Mouse (Mus musculus) embryonic facial prominence, embryonic 12.5 days (tissue): ENCODE results near the gene Rnf26. TPM values are rescaled to one million over a fixed set of nuclear protein-coding genes. Genes with fewer than 3 reads are reported as not detected.

Experiments used
- ATAC-seq: fragments of 200-750 bp; cut with Nextera tagmentation; 2 replicates; pipeline ENCODE4 v1.8.0; 2017; ENCODE audit not compliant: insufficient number of reproducible peaks, insufficient read depth, low FRiP score, low TSS enrichment
- H3K27ac ChIP-seq: fragments of 300-500 bp; sonication (generic); 2 replicates; pipeline ENCODE4 v1.5.1; 2016; ENCODE audit warnings: mild to moderate bottlenecking
- H3K27me3 ChIP-seq: fragments of 300-500 bp; sonication (generic); 2 replicates; pipeline ENCODE4 v1.6.1; 2016; ENCODE audit warnings: mild to moderate bottlenecking, moderate library complexity
- H3K36me3 ChIP-seq: fragments of 300-500 bp; sonication (generic); 2 replicates; pipeline ENCODE4 v1.6.1; 2016; ENCODE audit warnings: mild to moderate bottlenecking
- H3K4me1 ChIP-seq: fragments of 300-500 bp; sonication (generic); 2 replicates; pipeline ENCODE4 v1.6.1; 2016
- H3K4me2 ChIP-seq: fragments of 300-500 bp; sonication (generic); replicated peaks from 2 replicates; pipeline ENCODE4 v1.6.1; 2016; ENCODE audit warnings: mild to moderate bottlenecking, moderate library complexity
- H3K4me3 ChIP-seq: fragments of 300-500 bp; sonication (generic); 2 replicates; pipeline ENCODE4 v1.5.1; 2016; ENCODE audit warnings: mild to moderate bottlenecking
- H3K9ac ChIP-seq: fragments of 300-500 bp; sonication (generic); 2 replicates; pipeline ENCODE4 v1.6.1; 2016; ENCODE audit warnings: mild to moderate bottlenecking, moderate library complexity
- H3K9me3 ChIP-seq: fragments of 300-500 bp; sonication (generic); 2 replicates; pipeline ENCODE4 v1.6.1; 2016; ENCODE audit warnings: mild to moderate bottlenecking, moderate library complexity
- WGBS: fragments of 180-500 bp; shearing (Covaris S2); methylation state at CpG from one replicate; pipeline ENCODE4 v1.1.7; 2016; 5-methylcytosine and 5-hydroxymethylcytosine counted together
- polyA plus RNA-seq: library from polyadenylated mRNA; unstranded; fragments of >200 nt; fragmentation: Nextera tagmentation; extraction: Ambion mirVana; gene quantifications from 2 replicates; pipeline ENCODE4 v1.2.1, GENCODE M21; 2016

Rnf26 gene
- 86.7 and 88.8 TPM in 2 replicates for polyA plus RNA-seq

DNA sequence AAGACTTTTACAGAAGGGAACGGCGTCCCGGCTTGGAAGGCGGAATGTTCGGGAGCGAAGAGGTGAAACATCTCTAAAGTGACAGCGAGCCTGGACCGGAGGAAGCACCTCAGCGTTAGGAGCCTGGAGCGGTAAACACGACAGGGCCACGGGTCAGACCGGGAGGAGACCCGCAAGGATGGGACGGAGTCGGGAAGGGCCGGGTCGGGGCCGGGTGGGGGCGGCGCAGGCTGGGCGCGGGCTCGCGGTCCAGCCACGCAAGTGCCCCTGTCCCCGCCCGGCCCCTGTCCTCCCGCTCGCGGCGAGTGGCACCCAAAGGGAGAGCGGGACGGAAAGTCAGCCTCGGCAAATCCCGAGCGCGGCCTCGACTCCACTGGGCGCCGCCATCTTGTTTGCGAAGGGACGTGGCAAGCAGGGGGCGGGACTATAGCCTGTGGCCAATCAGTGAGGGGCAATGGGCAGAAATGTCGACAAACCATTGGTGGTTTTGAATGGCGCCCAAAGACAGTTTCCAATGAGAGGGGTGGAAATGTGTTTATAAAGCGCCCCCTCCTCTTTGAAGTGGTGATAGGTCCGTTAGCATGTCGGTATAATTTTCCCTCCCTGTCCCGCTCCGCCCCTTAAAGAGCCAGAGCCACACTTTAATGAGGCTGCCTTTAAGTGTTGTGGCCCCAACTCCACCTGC lies at the start of gene Rnf26, which contains the start of gene Gm49380:
Rnf26 (minus strand) TSS at position 413 of the 685 bp plus-strand sequence.
Gm49380 (minus strand) TSS at position 396 of the 685 bp plus-strand sequence.
- WGBS, result under 1% methylated on average over 51 of the region's 51 CpGs
- ATAC-seq, result peak; percentile 90

DNA sequence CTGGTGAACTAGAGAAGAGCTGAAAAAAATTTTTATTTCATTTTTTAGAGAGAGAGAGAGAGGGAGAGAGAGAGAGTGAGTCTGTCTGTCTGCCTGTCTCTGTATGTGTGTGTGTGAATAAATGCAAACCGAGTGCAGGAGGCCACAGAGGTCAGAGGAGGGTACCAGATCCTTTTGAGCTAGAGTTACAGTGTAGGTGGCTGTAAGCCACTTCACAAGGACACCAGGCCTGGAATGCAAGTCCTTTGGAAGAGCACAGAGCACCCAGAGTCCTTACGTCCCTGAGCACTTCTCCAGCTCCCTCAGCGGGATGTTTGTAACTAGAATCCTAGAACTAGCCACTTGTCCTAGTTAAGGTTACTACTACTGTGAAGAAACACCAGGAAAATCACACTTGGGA lies 46.6 kb upstream of the Rnf26 start:
- H3K27me3 ChIP-seq, result no peaks in the 10 kb centered on the region
- no peak overlapping the region for H3K4me2 ChIP-seq
- H3K4me1 ChIP-seq, result no peaks in the 10 kb centered on the region
- H3K36me3 ChIP-seq, result peaks cover 70% of the 10 kb centered on the region
- 82% methylated on average over 3 of the region's 3 CpGs for WGBS
- H3K9ac ChIP-seq, result no peak overlapping the region
- no peak overlapping the region for H3K4me3 ChIP-seq
- no peaks in the 10 kb centered on the region for H3K9me3 ChIP-seq
- H3K27ac ChIP-seq, result no peak overlapping the region
- ATAC-seq, result no peak

More for the DNA sequence above, at the start of gene Rnf26, which contains the start of gene Gm49380:
- Histone ChIP-seq H3K4me1 (peaks cover 31% of the 10 kb centered on the region), H3K27ac (peak within 1 kb of the TSS; percentile 84), H3K9me3 (no peaks in the 10 kb centered on the region), H3K4me3 (peak within 1 kb of the TSS; percentile 88), H3K36me3 (peaks cover 14% of the 10 kb centered on the region; the same call in 1 of the 2 replicates), H3K9ac (peak within 1 kb of the TSS; percentile 87), H3K27me3 (no peaks in the 10 kb centered on the region), H3K4me2 (peak within 1 kb of the TSS; percentile 58)

DNA sequence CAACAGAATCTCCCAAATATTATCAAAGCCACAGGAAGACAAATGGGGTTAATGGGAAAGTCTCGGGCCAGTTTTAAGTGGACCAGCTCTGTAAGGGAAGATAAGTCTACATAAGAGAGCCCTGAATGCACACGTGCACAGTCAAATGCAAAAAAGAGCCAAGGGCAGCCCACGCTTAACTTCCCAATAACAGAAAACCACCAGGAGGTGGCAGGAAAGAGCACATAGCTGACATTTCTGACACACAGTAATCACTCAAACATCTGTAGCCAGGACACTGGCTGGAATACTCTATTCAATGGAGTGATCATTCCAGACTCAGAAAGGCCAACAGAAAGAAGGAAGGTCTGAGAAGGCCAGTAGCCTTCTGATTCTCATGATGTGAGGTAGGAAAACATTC lies 34.0 kb upstream of the Rnf26 start:
- H3K4me2 ChIP-seq, result no peak overlapping the region
- no peak overlapping the region for H3K9ac ChIP-seq
- H3K4me3 ChIP-seq, result no peak overlapping the region
- ATAC-seq, result no peak
- no peak overlapping the region for H3K27ac ChIP-seq
- H3K9me3 ChIP-seq, result no peaks in the 10 kb centered on the region
- H3K36me3 ChIP-seq, result peaks cover 49% of the 10 kb centered on the region
- no peaks in the 10 kb centered on the region for H3K4me1 ChIP-seq
- WGBS, result 59% methylated on average over 3 of the region's 3 CpGs
- H3K27me3 ChIP-seq, result no peaks in the 10 kb centered on the region

DNA sequence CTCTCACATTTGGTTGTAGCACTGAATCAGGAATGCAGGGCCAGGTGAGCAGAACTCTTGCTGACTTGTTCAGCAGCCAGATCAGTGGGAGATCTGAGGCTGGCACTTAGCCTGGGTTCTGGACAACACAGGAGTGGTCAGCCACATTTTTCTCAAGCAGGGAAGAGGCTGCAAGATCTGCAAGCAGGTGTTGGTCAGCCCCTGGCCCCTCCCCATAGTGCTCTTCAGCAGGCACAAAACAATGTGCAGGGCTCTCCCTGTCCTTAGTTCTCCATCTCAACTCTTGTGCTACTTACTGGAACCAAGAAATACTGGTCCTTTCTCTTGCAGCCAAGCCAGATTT lies 31.4 kb upstream of the Rnf26 start:
- no peaks in the 10 kb centered on the region for H3K4me1 ChIP-seq
- ATAC-seq, result no peak
- H3K27ac ChIP-seq, result no peak overlapping the region
- no peak overlapping the region for H3K9ac ChIP-seq
- no peaks in the 10 kb centered on the region for H3K27me3 ChIP-seq
- H3K9me3 ChIP-seq, result no peaks in the 10 kb centered on the region
- no peak overlapping the region for H3K4me2 ChIP-seq
- H3K4me3 ChIP-seq, result no peak overlapping the region
- peaks cover 52% of the 10 kb centered on the region for H3K36me3 ChIP-seq

DNA sequence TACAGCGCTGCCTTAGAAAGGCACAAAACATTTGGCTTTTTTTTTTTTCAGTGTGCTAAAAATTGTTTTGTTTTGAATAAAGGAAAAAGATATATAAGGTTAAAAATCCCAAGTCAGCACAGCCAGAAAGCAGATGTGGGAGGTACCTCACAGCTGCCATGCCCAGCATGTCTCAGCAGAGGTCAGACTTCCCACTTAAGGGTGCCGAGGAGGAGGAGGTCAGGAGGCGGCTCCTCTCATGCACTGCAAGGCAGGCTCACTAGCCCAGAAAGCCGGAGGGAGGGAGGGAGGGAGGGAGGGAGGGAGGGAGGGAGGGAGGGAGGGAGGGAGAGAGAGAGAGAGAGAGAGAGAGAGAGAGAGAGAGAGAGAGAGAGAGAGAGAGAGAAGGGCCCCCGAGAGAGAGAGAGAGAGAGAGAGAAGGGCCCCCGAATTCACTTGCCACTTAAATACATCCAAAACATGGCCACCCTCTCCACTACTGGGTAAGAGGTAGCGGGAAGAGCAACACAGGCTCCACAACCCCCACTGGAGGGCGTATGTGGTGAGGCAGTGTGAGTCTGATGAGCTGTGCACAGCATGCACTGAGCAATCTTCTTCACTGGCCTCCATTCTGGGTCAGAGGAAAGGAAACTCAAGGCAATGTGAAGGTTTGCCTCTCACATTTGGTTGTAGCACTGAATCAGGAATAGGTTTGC lies 30.9 kb upstream of the Rnf26 start:
- ATAC-seq, result no peak
- 36% methylated on average over 6 of the region's 8 CpGs for WGBS
- no peak overlapping the region for H3K4me2 ChIP-seq
- peaks cover 46% of the 10 kb centered on the region for H3K36me3 ChIP-seq
- H3K9me3 ChIP-seq, result no peaks in the 10 kb centered on the region
- no peak overlapping the region for H3K27ac ChIP-seq
- H3K27me3 ChIP-seq, result no peaks in the 10 kb centered on the region
- no peak overlapping the region for H3K4me3 ChIP-seq
- no peak overlapping the region for H3K9ac ChIP-seq
- H3K4me1 ChIP-seq, result no peaks in the 10 kb centered on the region

DNA sequence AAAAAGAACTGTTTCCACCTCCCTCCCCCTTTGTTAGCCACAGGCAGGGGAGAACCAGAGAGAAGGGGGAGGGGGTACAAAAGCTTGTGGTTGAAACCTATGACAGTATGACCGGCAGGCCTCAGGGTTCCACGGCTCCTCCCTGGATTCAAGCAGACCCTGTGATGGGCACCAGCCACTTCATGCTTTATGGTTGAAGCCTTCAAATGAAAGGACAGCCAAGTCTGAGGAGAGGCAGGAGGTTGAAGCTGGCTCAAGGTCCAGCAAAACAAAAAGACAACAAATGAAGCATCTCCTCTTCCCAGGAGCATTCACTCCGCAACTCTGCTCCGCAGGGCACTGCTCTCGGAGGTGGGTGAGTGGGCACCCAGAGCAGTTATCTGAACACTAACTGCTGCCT lies 30.1 kb upstream of the Rnf26 start:
- whole genome bisulfite sequencing, result 80% methylated on average over 5 of the region's 5 CpGs
- Histone ChIP-seq H3K27me3 (no peaks in the 10 kb centered on the region), H3K36me3 (peaks cover 40% of the 10 kb centered on the region), H3K4me1 (no peaks in the 10 kb centered on the region), H3K27ac (no peak overlapping the region), H3K4me3 (no peak overlapping the region), H3K9ac (no peak overlapping the region), H3K9me3 (no peaks in the 10 kb centered on the region), H3K4me2 (no peak overlapping the region)
- ATAC-seq, result no peak

DNA sequence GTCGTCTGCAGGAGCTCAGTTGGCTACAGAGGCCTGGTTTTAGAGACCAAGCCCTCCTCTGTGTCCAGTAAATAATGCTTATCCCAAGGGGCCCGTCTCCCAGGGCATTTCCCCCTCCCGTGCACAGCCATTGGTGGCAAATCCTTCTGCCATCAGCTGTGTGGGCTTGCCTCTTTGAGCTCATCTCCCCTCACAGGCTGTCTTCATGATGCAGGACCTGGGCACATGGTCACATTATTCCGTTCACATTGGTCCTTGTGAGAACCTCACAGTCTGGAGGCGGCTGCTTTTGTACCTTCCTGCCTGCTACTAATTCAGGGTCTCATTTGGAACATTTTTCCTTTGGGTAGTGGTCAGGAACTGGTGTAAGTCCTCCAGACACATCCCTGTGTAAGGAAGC lies 28.6 kb upstream of the Rnf26 start:
- H3K4me2 ChIP-seq, result no peak overlapping the region
- no peak overlapping the region for H3K9ac ChIP-seq
- H3K4me1 ChIP-seq, result no peaks in the 10 kb centered on the region
- whole genome bisulfite sequencing, result 65% methylated on average over 5 of the region's 5 CpGs
- H3K27me3 ChIP-seq, result no peaks in the 10 kb centered on the region
- H3K27ac ChIP-seq, result no peak overlapping the region
- H3K4me3 ChIP-seq, result no peak overlapping the region
- no peaks in the 10 kb centered on the region for H3K9me3 ChIP-seq
- peaks cover 39% of the 10 kb centered on the region for H3K36me3 ChIP-seq
- no peak for ATAC-seq

DNA sequence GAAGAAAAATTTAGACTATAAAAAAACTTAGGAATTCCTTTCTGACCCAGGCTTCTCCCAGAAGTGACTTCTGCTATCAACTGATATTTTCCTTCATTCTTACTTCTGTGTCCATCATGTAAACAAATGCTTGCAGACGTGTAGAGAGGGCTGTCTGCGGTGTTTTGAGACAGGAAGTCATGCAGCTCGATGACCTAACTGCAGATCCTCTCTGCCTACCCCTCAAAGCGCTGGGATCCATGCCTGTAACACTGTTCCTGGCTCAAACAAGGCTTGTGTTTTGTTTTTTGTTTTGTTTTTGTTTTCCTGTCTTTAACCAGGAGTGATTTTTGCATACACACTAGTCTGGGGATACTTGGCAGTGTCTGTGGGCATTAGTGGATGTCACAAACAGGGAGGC lies 24.5 kb upstream of the Rnf26 start:
- Histone ChIP-seq H3K4me3 (no peak overlapping the region), H3K9me3 (no peaks in the 10 kb centered on the region), H3K27ac (no peak overlapping the region), H3K4me2 (no peak overlapping the region), H3K27me3 (peaks cover 33% of the 10 kb centered on the region), H3K4me1 (peaks cover 24% of the 10 kb centered on the region), H3K9ac (no peak overlapping the region), H3K36me3 (peaks cover 18% of the 10 kb centered on the region)
- no peak for ATAC-seq
- WGBS, result 60% methylated on average over 4 of the region's 4 CpGs

DNA sequence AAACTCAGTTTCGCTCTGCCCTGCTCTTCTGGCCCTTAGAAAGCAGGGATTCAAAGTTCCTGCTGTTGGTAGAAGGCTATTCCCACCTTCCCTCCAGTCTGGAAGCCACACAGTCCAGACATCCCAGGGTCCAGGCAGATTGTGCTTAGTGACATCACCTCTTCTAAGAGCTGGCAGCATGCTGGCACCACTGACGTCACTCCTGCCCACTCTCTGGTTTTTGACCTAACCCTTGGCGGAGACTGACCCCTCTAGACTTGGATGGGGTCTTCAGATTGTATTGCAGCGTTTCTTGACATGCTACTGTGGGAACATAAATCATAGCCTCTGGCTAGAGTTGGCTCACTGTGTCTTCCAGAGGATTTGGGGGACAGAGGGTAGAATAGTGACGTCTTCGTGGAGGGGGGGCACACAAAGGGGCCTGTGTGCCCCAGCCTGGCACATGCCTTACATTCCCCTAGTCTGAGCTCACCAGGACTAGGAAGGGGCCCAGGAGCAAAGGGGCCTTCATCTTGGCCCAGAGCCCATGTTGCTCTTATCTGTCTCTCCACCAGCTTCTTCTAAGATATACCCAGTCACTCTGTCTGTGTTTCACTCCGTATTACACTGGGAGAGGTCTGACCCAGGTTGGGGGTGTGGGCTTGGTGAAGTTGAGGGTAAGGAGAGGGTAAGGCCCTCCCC lies 22.6 kb upstream of the Rnf26 start:
- peaks cover 47% of the 10 kb centered on the region for H3K27me3 ChIP-seq
- H3K4me1 ChIP-seq, result peaks cover 30% of the 10 kb centered on the region
- peak overlapping the region; percentile 89 for H3K4me2 ChIP-seq
- no peaks in the 10 kb centered on the region for H3K9me3 ChIP-seq
- 50% methylated on average over 7 of the region's 7 CpGs for WGBS
- H3K27ac ChIP-seq, result no peak overlapping the region
- ATAC-seq, result no peak
- H3K4me3 ChIP-seq, result peak overlapping the region; percentile 57
- peaks cover 9% of the 10 kb centered on the region for H3K36me3 ChIP-seq
- no peak overlapping the region for H3K9ac ChIP-seq

DNA sequence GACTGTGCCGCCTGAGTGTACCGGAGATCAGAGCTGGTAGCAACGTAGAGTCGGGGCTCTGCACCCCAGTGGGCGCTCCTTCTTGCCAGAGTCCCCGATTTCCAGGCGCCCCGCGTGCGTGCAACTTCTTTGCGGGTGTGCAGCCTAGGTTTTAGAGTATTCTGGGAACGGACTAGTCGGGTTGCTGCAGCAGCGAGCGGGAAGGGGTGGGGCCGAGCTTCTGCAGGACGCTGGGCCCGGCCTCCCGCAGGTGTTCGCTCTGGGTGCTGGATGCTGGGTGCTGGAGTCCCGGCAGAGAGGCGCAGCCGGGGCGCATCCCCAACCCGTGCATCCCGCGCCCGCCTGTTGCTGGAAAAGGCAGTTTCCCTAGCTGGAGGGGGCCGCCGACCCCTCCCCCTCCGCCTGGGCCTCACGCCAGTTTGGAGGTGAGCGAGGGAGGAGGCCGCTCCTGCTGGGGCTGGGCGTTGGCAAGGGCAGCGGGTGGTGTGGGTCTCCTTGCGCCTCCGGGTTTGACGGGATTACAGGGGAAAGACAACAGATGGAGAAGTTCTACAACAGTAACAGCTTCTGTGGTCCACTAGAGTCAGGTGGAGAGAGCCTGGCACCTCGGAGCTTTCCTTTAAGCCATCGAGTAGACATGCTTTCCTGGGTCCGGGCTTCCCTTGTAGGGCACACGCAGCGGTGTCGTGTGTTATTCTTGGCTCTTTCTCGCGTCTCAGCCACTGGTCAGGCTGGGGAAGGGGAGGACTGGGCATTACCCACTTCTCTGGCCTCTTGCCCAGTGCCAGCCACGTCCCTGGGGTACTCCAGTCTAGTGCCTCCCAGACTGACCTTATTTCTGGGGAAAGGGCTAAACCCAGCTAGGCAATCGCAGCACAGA lies 21.8 kb upstream of the Rnf26 start:
- H3K4me2 ChIP-seq, result peak overlapping the region; percentile 89
- H3K36me3 ChIP-seq, result peaks cover 1% of the 10 kb centered on the region; the same call in 1 of the 2 replicates
- H3K9ac ChIP-seq, result peak overlapping the region; percentile 61
- peaks cover 47% of the 10 kb centered on the region for H3K27me3 ChIP-seq
- ATAC-seq, result no peak
- peak overlapping the region; percentile 57 for H3K4me3 ChIP-seq
- no peaks in the 10 kb centered on the region for H3K9me3 ChIP-seq
- no peak overlapping the region for H3K27ac ChIP-seq
- peaks cover 38% of the 10 kb centered on the region for H3K4me1 ChIP-seq
- 4% methylated on average over 49 of the region's 49 CpGs for WGBS
